Mouse (Mus musculus) right cerebral cortex, postnatal 36 days (tissue): Measurements from ENCODE around the gene Scn5a.
A peak's percentile ranks its signal among the peaks of the same experiment; 100 is the strongest.

Experiments used
- DNase-seq, 2 experiments: peaks; one replicate each; pipeline ENCODE4 v3.0.0; 2022; ENCODE audit warnings: low spot score in 2 of 2, mixed read lengths in 1 of 2

The Scn5a gene

DNA sequence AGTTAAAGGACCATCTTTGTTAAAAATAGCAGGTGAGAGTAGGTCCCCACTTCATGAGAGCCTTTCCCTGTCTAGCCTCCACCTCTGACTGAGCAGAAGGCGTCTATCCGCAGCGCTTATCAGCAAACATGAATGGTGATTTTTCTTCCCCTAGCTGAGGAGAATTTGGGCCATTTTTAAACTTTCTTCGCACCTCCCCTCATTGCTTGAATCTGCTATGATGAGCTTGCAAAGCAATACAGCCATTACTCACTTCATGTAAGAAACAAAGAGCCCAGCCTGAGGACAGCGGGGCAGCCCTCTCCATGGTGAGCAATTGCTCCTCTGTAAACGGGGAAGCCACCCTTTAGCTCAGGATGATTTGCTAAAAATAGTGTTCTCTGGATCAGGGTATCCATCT is 14.0 kb downstream of the Scn5a start:
- peak in 1 of 2 experiments; percentile 36 for DNase-seq

DNA sequence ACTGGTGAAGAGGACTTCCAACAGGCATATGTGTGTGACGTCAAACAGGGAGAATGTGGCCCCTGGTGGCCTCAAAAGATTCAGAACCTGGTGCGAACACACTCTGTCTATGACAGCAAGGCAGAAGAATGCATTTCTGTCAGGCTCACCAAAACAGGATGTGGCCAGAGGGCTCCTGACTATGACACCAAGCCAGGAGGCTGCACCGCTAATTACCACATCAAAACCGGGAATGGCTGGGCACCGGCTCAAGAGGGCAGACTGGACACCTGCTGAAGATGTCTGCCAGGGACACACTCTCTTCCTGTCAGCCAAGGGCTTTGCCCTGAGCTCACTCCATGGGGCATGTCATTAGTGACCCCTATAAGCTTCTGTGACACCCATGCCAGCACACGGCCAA is 15.2 kb downstream of the Scn5a start:
- no peak for DNase-seq

DNA sequence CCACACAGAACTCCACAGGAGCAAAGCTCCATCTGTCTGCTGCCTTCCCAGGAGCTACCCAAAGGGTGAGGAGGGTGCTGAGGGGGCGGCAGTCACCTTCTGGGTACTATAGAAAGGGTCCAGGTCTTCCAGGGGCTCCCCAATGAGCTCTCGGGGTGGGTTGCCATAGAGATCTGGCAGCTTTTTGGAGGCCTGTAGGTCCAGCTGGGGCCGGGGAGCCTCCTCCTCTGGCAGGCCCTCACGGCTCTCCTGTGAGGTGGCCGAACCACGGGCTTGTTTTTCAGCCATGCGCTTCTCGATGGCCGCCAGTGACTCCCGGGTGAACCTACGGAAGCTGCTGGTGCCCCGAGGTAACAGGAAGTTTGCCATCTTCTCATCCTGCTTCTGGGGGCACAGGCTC is 16.6 kb downstream of the Scn5a start:
- DNase-seq, result no peak

DNA sequence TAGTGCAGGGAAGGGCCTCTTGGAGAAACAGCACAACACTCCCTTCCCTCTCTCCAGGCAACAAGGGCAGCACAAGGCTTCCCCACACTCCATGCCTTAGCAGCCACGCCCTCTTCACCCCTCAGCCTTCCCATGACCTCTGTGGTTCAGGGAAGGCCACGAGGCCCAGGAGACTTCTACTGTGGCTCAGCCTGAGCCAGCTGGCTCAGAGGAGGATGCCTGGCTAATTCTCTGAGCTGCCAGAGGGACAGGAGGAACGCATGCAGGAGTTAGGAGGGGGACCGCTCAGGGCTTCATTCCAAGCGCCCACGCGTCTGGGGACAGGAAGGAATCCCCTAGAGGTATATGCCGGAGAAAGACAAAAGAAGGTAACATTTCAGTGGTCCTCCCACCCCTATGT is 17.1 kb downstream of the Scn5a start:
- DNase-seq, result no peak

DNA sequence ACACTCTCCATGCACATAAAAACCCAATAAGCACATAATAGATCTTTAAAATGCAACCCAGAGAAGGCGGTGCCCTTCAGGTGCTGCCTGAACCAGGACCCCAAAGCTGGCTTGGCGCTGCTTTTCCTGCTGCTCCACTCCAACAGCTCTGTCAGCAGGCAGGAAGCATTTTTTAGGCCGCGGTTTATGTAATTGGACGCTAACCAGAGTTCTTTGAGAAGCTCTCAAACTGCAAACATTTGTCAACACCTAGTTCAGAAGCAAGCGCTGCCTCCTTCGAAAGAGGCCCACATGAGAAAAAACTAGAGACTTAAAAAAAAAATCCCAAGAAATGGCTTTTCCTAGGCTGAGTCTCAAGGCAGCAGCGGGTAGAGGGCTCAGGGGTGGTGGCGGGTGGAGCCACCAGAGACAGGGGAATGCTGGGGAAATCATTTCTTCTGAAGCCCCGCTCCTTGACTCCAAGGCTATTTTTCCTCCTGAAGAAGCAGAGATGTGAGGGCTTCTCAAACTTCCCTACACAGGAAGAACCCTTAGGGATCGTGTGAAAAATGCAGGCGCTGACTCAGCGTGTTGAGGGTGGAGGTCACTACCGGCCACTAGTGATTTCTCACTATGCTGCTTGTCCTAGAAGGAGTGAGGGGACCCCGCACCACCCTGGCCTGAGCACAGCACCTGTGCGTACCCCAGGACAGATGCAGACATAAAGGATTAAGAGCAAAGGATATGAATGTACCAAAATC is 19.1 kb downstream of the Scn5a start:
- DNase-seq, result peak in 1 of 2 experiments; percentile 39

DNA sequence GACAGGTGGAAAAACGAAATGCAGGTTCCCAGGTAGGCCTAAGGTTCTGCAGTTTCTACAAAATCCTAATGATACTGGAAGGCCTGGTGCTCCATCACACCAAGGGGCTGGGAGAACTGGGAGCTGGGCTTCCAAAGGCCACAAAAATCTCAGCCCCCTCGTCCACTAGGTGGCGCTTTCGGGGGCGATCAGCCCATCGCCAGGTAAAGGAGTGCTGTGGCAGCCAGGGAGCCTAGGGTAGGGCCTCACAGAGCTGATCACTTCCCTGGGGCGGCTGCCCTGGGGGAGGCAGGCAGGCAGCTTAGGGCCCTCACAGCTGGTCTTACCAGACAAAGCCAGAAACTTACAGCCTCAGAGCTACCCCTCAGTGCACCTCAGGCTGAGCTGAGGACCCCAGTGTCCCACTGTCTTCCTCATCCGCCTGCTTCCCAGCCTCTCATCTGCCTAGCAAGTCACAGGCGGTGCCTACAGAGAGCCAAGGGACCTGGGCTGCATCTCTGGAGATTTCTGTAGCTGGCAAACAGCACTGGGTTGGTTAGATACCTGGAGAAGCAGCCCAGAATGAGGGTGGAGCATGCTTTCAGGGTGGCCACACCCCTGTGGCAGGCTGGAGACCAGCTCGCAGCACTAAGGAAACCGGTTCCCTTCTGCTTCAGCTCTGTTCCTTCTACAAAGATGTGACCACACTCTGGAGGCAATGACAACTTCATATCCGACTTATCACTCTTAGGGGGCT is 20.5 kb downstream of the Scn5a start:
- no peak for DNase-seq

DNA sequence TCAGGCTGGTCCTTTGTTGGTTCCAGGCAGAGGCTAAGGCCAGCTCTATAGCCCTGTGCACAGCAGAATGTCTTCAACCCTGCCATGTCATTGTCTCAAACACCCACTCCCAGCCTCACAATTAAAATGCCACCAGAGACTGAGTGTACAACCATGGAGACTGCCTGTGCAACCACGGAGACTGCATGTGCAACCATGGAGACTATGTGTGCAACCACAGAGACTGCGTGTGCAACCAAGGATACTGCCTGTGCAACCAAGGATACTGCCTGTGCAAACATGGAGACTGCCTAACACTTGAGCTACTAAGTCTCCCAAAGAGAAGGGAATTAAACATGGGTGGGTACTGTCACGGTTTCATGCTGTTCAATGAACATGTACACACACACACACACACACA is 22.8 kb downstream of the Scn5a start:
- no peak for DNase-seq

DNA sequence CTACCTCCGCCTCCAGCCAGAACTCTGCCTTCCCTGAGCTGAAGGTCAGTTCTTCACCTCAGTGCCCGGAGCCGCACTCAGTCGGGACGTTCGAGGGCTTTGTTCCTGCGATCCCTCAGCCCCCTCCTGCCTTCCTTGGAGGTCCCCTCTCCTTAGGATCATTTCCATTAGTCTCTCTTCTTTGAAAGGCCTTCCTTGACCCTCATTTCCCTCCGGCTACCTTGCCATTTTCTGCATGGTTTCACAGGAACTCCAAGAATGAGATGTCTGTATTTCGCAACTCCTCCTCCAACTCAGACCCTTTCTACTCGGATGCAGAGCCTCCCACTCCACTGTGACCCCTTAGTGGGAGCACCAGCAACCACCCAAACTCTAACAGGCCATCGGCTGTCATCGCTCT is 31.3 kb downstream of the Scn5a start:
- no peak for DNase-seq

DNA sequence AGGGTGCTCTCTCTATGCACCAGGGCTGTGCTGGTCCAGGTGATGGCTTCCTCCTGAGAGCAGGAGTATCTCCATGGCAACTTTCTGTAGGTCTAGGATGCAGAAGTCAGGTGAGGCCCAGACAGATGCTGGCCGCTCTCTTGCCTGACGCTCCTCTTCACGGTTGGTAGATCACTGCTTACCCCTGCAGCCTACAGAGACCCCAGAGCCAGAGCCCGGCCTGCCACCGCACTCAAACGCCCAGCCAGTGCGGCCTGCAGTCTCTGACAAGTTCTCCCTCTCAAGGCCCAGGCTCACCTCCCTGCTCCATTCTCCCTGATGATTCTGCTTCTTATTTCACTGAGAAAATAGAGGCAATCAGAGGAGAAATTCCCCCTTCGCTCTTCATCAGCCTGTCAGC is 31.7 kb downstream of the Scn5a start:
- no peak for DNase-seq

DNA sequence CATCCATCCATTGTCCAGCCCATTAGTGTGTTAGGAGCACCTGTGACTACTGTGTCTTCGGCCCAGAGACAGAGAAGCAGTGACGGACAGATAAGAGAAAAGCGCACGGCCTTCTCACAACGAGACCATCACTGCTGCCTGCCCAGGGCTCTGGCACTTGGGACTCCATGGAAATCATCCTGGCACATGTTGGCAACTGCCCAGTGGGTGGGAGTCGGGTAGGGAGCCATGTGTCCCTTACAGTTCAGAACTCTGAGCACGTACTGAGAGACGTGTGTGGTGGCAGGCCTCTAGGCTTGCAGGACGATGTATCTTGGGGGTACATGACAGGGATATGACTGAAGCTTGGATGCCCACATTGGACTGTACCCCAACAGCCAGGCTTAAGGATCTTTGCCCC is 38.1 kb downstream of the Scn5a start:
- DNase-seq, result no peak

DNA sequence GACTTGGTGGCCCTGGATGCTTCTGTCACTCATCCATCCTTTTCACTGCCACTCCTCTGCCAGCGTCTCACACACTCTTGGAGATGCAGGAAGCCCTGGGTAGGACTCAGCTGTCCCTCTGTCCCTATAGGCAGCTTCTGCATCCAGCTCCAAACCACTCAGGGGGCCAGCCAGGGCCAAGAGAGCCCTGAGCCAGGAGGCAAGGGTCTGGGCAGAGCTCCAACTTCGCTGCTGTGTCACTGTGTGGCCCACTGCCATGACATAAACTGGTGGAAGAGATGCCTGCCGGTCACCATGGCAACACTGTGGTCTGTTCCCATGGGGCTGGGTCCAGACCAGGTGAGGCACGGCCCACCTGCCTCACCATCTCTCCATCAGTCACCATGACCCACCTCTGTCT is 41.0 kb downstream of the Scn5a start:
- no peak for DNase-seq

DNA sequence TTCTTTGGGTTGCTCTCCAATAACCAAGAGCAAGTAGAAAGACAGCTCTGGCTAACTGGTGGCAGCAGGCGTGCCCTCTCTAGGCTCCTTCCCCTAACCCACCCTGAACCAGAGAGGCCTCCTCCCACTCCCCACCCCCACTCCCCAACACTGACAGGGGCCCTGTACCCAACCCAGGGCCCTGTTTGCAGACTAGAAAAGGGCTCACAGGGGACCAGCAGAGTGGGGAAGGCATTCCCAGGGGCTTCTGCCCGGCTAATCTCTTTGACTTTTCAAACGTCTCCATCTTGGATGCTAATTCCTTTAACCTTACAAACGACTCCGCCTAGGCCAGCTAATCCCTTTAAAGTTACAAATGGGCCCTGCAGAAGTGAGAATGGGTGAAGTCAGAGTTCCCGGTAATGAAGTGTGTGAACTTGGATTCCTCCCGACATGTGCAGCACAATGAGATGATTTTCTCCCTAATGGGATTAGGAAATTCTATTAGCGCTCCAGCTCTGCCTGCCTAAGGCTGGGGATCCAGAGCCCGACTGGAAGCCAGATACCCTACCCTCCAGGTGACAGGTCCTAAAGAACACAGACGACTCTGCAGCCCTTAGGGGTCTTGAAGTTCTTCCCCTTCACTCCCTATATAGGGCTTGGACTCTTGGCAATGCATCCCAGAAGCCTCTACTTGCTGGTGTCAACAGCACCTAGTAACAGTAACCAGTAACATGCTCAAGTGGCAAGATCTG is 47.0 kb downstream of the Scn5a start:
- DNase-seq, result no peak

DNA sequence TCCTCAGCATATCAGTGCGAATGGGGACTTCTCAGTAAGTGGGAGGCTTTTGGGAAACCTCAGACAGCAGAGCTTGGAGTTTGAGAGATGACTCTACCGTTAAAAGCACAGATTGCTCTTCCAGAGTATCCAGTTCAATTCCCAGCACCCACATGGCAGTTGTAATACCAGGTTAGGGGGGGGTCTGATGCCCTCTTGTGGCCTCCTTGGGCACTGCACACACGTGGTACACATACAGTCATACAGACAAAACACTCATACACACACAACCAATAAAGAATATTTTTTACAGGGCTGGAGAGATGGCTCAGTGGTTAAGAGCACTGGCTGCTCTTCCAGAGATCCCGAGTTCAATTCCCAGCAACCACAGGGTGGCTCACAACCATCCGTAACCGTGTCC is 54.3 kb downstream of the Scn5a start:
- DNase-seq, result no peak

DNA sequence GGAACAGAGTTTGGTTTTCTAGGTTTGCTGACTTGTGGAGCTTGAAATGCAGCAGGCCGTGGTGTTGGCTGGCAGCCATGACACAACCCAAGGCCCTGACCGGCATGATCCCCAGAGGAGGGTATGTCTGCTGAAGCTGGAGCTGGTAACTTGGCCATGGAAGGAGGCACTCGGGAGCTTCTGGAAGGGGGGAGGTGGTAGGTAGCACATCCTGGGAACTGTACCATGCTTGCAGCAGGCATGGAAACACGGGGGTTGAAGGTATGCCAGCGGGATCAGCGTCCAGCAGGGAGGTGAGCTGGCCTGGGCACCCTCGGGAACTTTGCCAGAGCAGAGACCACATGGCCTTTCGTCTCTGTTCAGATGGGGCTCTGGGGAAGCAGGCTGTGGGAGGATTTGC is 55.5 kb downstream of the Scn5a start:
- no peak for DNase-seq

DNA sequence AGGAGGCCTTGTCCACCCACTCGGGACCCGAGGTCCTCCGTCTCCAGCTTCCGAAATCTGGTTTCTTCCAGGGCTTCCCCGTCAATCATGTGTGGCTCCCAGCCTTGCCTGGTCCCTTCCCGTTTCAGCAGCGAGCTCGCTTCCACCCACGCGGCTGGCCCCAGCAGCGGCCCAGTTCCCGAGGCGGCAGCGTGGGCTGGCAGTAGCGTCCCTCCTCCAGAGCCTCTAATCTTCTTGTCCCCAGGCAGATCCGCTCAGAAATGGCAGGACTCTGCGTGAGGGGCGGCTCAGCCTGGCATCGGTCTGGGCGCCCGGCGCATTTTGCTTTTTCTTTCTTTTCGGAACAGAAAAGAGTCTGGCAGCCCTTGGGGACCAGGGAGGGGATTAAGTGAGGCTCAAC is 59.7 kb downstream of the Scn5a start:
- peak; percentile 18 to 34 for DNase-seq

DNA sequence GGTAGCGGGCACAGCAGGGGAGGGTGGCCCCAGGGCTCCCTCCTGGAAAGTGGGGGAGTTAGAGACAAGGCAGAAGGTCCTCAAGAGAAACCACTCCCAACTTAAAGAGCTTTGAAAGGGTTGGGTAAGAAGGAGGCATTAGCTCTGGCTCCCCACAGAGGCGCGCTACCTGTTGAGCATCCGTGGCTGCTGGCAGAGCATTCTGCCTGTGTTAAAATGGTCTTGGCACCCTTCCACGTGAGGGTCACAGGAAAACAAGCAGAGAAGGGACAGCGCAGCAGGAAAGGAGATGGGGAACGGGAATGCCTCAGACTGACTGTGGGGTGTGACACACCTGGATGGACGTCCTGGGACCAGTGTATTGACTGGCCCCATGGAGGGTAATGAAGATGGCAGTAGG is 60.6 kb downstream of the Scn5a start:
- no peak for DNase-seq

DNA sequence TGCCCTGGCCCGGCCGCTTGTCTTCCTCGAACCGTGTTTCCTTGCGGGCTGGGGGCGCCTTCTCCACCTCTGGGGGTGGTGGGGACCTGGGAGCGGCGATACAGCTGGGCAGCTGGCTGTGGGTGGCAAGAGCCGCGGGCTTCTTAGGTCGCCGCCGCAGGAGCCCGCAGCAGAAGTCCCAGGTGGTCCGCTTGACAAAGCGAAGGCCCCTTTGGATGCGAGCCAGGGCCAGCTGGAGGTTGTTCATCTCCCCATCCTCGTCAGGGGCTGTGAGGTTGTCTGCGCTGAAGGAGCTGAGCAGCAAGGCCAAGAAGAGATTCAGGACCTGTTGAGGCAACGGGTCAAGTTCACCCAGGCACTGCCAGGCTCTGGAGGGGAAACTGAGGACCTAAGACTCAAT is 61.3 kb downstream of the Scn5a start:
- DNase-seq, result no peak

DNA sequence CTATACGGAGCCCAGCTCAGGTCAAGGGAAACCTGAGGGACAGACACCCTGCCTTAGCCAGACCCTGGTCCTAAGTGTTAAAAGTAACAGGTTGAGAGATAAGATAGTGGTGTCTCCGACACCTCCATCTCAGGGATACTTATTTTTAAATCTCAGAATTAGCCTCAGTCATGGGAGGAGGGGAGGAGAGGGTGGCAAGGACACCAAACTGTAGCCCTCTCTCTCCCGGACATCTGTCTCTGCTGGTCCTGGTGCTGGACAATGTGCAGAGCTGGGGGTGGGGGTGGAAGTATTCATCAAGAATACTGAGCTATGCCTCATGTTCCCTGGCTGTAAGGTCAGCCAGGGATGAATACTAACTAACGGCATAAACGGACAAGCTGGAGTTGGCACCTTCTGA is 62.0 kb downstream of the Scn5a start:
- no peak for DNase-seq

DNA sequence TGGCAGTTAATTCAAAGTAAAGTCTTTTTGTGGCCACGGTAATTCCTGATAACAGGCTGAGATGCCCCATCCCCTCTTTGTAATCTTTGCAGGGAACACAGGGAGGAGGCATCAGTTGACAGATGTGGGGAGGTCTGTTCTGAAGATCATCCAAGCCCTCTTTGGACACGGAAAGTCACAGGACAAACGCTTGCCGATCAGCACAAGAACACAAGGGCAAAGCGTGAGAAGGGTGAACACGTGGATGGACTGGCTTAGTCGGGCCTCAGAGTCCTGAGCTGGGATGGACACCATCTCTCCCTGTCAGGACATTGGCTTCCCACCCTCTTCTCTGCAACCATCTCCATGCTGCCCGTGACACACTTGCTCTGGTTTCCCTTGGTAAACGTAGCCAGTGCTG is 63.4 kb downstream of the Scn5a start:
- no peak for DNase-seq

DNA sequence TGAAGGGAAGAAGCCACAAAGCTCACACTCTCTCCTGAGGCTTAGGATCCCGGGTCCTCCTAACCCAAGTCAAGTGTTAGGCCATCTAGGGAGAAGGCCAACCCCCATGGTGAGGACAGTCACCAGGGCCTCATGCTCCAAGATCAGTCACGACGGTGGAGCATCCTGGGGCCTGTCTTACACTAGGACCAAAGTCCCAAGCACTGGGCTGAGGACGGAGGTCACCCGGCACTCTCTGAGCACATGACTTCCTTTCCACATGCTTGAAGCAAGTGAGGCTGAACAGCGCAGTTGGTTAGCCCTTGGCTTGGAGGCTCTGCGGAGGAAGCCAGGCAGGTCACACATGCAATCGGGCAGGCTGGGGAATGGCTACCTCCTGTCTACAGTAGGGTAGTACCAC is 63.8 kb downstream of the Scn5a start:
- DNase-seq, result no peak

DNA sequence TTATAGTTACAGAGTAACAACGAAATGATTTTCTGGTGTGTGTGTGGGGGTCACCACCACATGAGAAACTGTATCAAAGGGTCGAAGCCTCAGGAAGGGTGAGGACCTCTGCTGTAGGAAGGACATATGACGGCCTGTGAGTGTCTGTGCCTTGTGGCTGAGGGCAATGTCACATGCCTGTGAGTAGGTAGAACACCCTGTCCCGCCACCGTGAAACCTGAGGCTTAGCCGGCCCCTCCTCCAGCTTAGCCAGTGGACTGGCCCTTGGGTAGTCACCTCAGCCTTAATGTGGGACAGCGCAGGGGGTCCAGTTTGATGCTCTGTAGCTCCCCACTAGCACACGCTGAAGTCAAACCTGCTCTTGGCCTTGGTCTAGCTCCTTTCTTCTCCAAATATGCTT is 65.0 kb downstream of the Scn5a start:
- no peak for DNase-seq

DNA sequence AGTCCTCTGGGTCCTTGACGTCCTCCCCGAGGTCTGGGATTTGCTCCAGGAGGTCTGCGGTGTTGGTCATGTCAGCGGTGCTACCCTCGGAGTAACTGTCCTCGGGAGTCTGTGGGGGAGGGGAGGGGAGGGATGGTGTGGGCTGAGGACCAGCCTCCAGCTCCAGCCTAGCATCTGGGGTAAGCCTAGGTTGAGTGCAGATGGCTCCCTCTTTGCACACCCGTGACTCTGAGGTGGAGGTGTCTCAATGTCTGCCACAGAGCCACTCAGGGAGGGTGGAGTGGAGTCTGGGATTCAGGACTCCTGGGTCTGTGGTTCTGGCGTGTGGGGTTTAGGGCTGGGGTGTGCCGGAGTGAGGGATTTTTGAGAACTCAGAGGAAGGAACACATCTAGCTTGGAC is 65.8 kb downstream of the Scn5a start:
- no peak for DNase-seq

DNA sequence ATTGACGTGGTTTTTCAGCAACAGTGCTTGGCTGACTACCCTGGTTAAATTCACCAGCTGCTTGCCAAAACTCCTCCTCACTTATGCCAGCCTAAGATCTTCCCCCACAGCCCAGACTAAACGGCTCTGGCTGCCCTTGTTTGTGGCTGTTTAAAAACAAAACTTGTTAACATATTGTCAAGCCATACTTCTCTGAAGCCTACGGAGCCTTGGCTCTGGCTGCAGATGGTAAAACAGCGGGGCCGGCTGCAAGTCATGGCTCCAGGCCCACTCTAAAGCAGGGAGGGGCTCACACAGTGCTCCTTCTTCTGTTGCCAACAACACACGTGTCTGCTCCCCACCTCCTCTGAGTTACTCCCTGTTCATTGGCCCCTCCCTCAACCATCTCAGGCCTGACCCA is 67.9 kb downstream of the Scn5a start:
- peak; percentile 23 to 30 for DNase-seq
